ENCODE assay signal across 8 mouse cellular contexts in genomic region chr1:156997476-156998305, GRCm38 (mm10). TPM values are rescaled to one million over a fixed set of nuclear protein-coding genes. Genes with fewer than 3 reads are reported as not detected.
A peak's percentile ranks its signal among the peaks of the same experiment; 100 is the strongest.
DNase-seq lines count a peak whose midpoint lies in the region; ATAC-seq lines count a peak whose summit lies in the region.

No protein-coding gene starts in this region.

- ATAC-seq in kidney, embryonic 16.5 days (ENCODE audit: low FRiP score, low TSS enrichment), result no peak
- peak; percentile 47 for ATAC-seq in forebrain, embryonic 16.5 days
- peak; percentile 72 for ATAC-seq in midbrain, embryonic 14.5 days (ENCODE audit: low FRiP score, low TSS enrichment)

- no peaks in the 10 kb centered on the region for H3K9me3 ChIP-seq in kidney, embryonic 16.5 days (ENCODE audit: low read length)
- H3K9me3 ChIP-seq in forebrain, embryonic 16.5 days (ENCODE audit: control insufficient read depth, low read length), result no peaks in the 10 kb centered on the region
- no peaks in the 10 kb centered on the region for H3K9me3 ChIP-seq in midbrain, embryonic 14.5 days (ENCODE audit: control insufficient read depth, low read length)
- H3K9me3 ChIP-seq in heart, embryonic 10.5 days, result no peaks in the 10 kb centered on the region

- no peak overlapping the region for H3K9ac ChIP-seq in kidney, embryonic 16.5 days (replicated peaks; ENCODE audit: low read length)
- H3K9ac ChIP-seq in forebrain, embryonic 16.5 days (replicated peaks; ENCODE audit: low read depth, low read length), result no peak overlapping the region
- H3K9ac ChIP-seq in midbrain, embryonic 14.5 days (replicated peaks; ENCODE audit: low read length), result no peak overlapping the region

- no peak for DNase-seq in kidney, adult 11 months
- peak; percentile 96 for DNase-seq in Muller cell, postnatal 12 days (ENCODE audit: inconsistent ontology term)
- DNase-seq in midbrain, embryonic 14.5 days, result peak; percentile 74
- DNase-seq in thymus, postnatal 14 days, result no peak
- no peak for DNase-seq in yolk sac, embryonic 10.5 days (ENCODE audit: low spot score)
- no peak for DNase-seq in heart, embryonic 10.5 days (ENCODE audit: low spot score)

- no peaks in the 10 kb centered on the region for H3K27me3 ChIP-seq in kidney, embryonic 16.5 days (ENCODE audit: insufficient read depth, low read length)
- no peaks in the 10 kb centered on the region for H3K27me3 ChIP-seq in forebrain, embryonic 16.5 days (replicated peaks; ENCODE audit: control insufficient read depth, insufficient read depth, low read length)
- no peaks in the 10 kb centered on the region for H3K27me3 ChIP-seq in midbrain, embryonic 14.5 days (ENCODE audit: control insufficient read depth, insufficient read depth, low read length)
- no peaks in the 10 kb centered on the region for H3K27me3 ChIP-seq in heart, embryonic 10.5 days (ENCODE audit: insufficient read depth, poor library complexity, severe bottlenecking)

- H3K4me1 ChIP-seq in kidney, embryonic 16.5 days (ENCODE audit: insufficient read depth, low read length), result peaks cover 28% of the 10 kb centered on the region
- H3K4me1 ChIP-seq in forebrain, embryonic 16.5 days (replicated peaks; ENCODE audit: control insufficient read depth, insufficient read depth, low read length), result peaks cover 37% of the 10 kb centered on the region
- H3K4me1 ChIP-seq in midbrain, embryonic 14.5 days (ENCODE audit: control insufficient read depth, insufficient read depth, low read length), result peaks cover 9% of the 10 kb centered on the region; the same call in 1 of the 2 replicates
- peaks cover 19% of the 10 kb centered on the region for H3K4me1 ChIP-seq in heart, embryonic 10.5 days

- no peaks in the 10 kb centered on the region for H3K36me3 ChIP-seq in kidney, embryonic 16.5 days (ENCODE audit: insufficient read depth, low read length)
- H3K36me3 ChIP-seq in forebrain, embryonic 16.5 days (ENCODE audit: control insufficient read depth, insufficient read depth), result no peaks in the 10 kb centered on the region
- no peaks in the 10 kb centered on the region for H3K36me3 ChIP-seq in midbrain, embryonic 14.5 days (ENCODE audit: control insufficient read depth, insufficient read depth, low read length)
- no peaks in the 10 kb centered on the region for H3K36me3 ChIP-seq in heart, embryonic 10.5 days

- no peak overlapping the region for H3K4me3 ChIP-seq in kidney, embryonic 16.5 days (ENCODE audit: low read length)
- no peak overlapping the region for H3K4me3 ChIP-seq in forebrain, embryonic 16.5 days (replicated peaks; ENCODE audit: low read length)
- no peak overlapping the region for H3K4me3 ChIP-seq in midbrain, embryonic 14.5 days (replicated peaks; ENCODE audit: low read depth, low read length)
- no peak overlapping the region for H3K4me3 ChIP-seq in heart, embryonic 10.5 days

- no peak overlapping the region for H3K4me2 ChIP-seq in kidney, embryonic 16.5 days (replicated peaks; ENCODE audit: low read depth, low read length)
- no peak overlapping the region for H3K4me2 ChIP-seq in forebrain, embryonic 16.5 days (ENCODE audit: low read length)
- no peak overlapping the region for H3K4me2 ChIP-seq in midbrain, embryonic 14.5 days (ENCODE audit: low read length)

- H3K27ac ChIP-seq in kidney, embryonic 16.5 days (ENCODE audit: low read length), result peak overlapping the region; percentile 19; the same call in 1 of the 2 replicates
- H3K27ac ChIP-seq in forebrain, embryonic 16.5 days (ENCODE audit: low read length), result peak overlapping the region; percentile 67
- H3K27ac ChIP-seq in midbrain, embryonic 14.5 days (replicated peaks; ENCODE audit: low read depth, low read length), result peak overlapping the region; percentile 39
- H3K27ac ChIP-seq in heart, embryonic 10.5 days, result no peak overlapping the region

- 58% methylated on average over 12 of the region's 12 CpGs for WGBS in kidney, embryonic 16.5 days
- WGBS in forebrain, embryonic 16.5 days, result 18% methylated on average over 12 of the region's 12 CpGs
- WGBS in midbrain, embryonic 14.5 days, result 17% methylated on average over 12 of the region's 12 CpGs
- WGBS in heart, embryonic 10.5 days, result 70% methylated on average over 12 of the region's 12 CpGs

RNA-seq across cellular contexts. Expression of gene Ralgps2, which starts 58.3 kb away (rescaled TPM):
- 59.0 and 59.3 TPM in 2 replicates for polyA plus RNA-seq in kidney, embryonic 16.5 days (2015; fragmentation: Nextera tagmentation; extraction: Ambion mirVana)
- 132 and 135 TPM in 2 replicates for polyA plus RNA-seq in forebrain, embryonic 16.5 days (2015; fragmentation: Nextera tagmentation; extraction: Ambion mirVana)
- 122 and 132 TPM in 2 replicates for polyA plus RNA-seq in midbrain, embryonic 14.5 days (2014; fragmentation: Nextera tagmentation; extraction: Ambion mirVana)
- polyA plus RNA-seq in heart, embryonic 10.5 days (2016; fragmentation: Nextera tagmentation; extraction: Ambion mirVana), result 49.6 and 55.2 TPM in 2 replicates

Comparison
In these comparisons a context has a peak if more than half of its experiments do, and no peak if none do; other contexts are left out.
1. DNase-seq: peak in Muller cell, postnatal 12 days (single experiment) and midbrain, embryonic 14.5 days (single experiment); none in kidney, adult 11 months (single experiment), thymus, postnatal 14 days (single experiment), yolk sac, embryonic 10.5 days (single experiment) and heart, embryonic 10.5 days (single experiment).